Mouse (Mus musculus) liver, embryonic 14.5 days (tissue): ENCODE measurements at regions not wholly inside any gene's neighbourhood (a gene's known extent, or its start where the extent isn't known, plus 50 kb on each side); places are given as distances from the start of the nearest gene placed in this dataset.

ENCODE experiments used
- CTCF ChIP-seq: IDR thresholded peaks from 2 replicates; pipeline ENCODE4 v1.5.1; 2016; ENCODE audit warnings: antibody characterized with exemption, low read depth, control low read depth
- EP300 ChIP-seq: IDR thresholded peaks from 2 replicates; pipeline ENCODE4 v1.6.1; 2016; ENCODE audit warnings: antibody characterized with exemption, low read depth

GRCm38 (mm10) chr4:81999654-82000314, 557.2 kb upstream of the Mpdz start:
- TF ChIP-seq EP300 (no peak), CTCF (no peak)
